Mouse (Mus musculus): ENCODE data around the gene Ptchd1. TPM values are rescaled to one million over a fixed set of nuclear protein-coding genes. Genes with fewer than 3 reads are reported as not detected.

Gene Ptchd1
- 1.9 and 2.6 TPM in 2 replicates for polyA plus RNA-seq (2011; ENCODE audit: insufficient read depth, insufficient read length, low read depth, missing spikeins)

DNA sequence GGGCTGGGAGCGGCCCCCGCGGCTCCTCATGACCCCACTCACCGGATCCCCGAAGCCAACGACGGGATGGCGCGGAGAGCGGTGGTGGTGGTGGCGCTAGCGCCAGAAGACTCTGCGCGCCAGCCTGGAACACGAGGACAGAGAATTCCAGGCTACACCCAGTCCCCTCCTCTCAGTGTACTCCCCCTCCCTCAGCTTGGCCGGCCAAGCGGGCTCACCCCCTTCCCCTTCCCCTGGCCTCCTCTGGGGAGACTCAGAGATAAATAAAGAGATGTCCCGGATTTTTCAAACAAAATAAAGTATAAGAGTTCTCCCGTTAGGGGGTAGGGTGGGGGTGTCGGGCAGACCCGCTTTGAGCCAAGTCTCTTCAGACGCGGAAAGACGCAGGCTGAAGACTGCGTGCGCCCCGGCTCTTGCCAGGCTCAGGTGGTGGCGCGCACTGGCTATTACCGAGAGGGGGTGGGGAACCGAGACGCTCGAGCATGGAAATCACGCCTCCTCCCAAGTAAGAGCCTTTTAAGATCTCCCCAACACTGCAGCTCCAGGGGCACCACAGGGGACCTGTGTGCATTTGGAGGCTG is at the start of gene Ptchd1:
Ptchd1 (minus strand) TSS at position 114 of the 581 bp plus-strand sequence.
- H3K9ac ChIP-seq (ENCODE audit: low read depth, poor library complexity, severe bottlenecking): peak within 1 kb of the TSS; percentile 38; the same call in 1 of the 2 replicates

GRCm38 (mm10) chrX:155657971-155658370 is 34.4 kb upstream of the Ptchd1 start:
- Histone ChIP-seq H3K4me3 (ENCODE audit: low read depth, low read length) (no peak overlapping the region), H3K9ac (ENCODE audit: low read depth, poor library complexity, severe bottlenecking) (no peak overlapping the region), H3K36me3 (ENCODE audit: control insufficient read depth, insufficient read depth, low read length, poor library complexity, severe bottlenecking) (no peaks in the 10 kb centered on the region), H3K9me3 (replicated peaks; ENCODE audit: control insufficient read depth, insufficient read depth, low read length, poor library complexity, severe bottlenecking) (no peaks in the 10 kb centered on the region), H3K4me1 (ENCODE audit: control insufficient read depth, insufficient read depth, low read length) (no peaks in the 10 kb centered on the region), H3K27ac (ENCODE audit: insufficient read depth, low read length) (no peak overlapping the region), H3K27me3 (ENCODE audit: control insufficient read depth, insufficient read depth, low read length, poor library complexity, severe bottlenecking) (no peaks in the 10 kb centered on the region)
- TF ChIP-seq POLR2A (IDR thresholded peaks at IDR 0.05; ENCODE audit: insufficient read depth, low read length) (no peak), CTCF (IDR thresholded peaks at IDR 0.05; ENCODE audit: low read depth, low read length) (no peak), EP300 (IDR thresholded peaks at IDR 0.05; ENCODE audit: insufficient read depth, low read depth, low read length) (no peak)

More for the DNA sequence above, at the start of gene Ptchd1:
- peaks cover 9% of the 10 kb centered on the region; the same call in 1 of the 2 replicates for H3K27me3 ChIP-seq (ENCODE audit: control insufficient read depth, insufficient read depth, low read length, poor library complexity, severe bottlenecking)
- no peaks in the 10 kb centered on the region for H3K4me1 ChIP-seq (ENCODE audit: control insufficient read depth, insufficient read depth, low read length)
- TF ChIP-seq CTCF (IDR thresholded peaks at IDR 0.05; ENCODE audit: low read depth, low read length): no peak
- TF ChIP-seq POLR2A (IDR thresholded peaks at IDR 0.05; ENCODE audit: insufficient read depth, low read length): no peak
- TF ChIP-seq EP300 (IDR thresholded peaks at IDR 0.05; ENCODE audit: insufficient read depth, low read depth, low read length): no peak
- H3K36me3 ChIP-seq (ENCODE audit: control insufficient read depth, insufficient read depth, low read length, poor library complexity, severe bottlenecking): no peaks in the 10 kb centered on the region
- no peak within 1 kb of the TSS for H3K27ac ChIP-seq (ENCODE audit: insufficient read depth, low read length)
- peak within 1 kb of the TSS; percentile 84 for H3K4me3 ChIP-seq (ENCODE audit: low read depth, low read length)
- no peaks in the 10 kb centered on the region for H3K9me3 ChIP-seq (replicated peaks; ENCODE audit: control insufficient read depth, insufficient read depth, low read length, poor library complexity, severe bottlenecking)

DNA sequence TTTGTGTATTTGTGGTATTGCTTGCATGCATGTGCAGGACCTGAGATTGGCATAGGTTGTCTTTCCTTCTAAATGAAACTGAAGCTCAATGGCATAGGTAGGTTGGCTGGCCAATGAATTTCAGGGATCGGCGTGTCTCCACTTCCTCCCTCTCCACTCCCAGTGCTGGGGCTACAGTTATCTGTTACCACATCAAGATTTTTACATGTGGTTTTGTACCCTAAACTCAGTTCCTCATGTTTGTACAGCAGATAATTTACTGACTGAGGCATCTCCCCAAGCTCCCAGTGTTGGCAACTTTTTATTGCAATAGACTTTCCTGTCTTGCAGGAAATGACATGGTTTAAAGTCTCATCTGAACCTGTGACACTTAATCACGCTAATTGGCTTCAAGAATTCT is 22.4 kb upstream of the Ptchd1 start:
- no peak overlapping the region for H3K27ac ChIP-seq (ENCODE audit: insufficient read depth, low read length)
- no peak for TF ChIP-seq EP300 (IDR thresholded peaks at IDR 0.05; ENCODE audit: insufficient read depth, low read depth, low read length)
- no peak for TF ChIP-seq POLR2A (IDR thresholded peaks at IDR 0.05; ENCODE audit: insufficient read depth, low read length)
- TF ChIP-seq CTCF (IDR thresholded peaks at IDR 0.05; ENCODE audit: low read depth, low read length): no peak

DNA sequence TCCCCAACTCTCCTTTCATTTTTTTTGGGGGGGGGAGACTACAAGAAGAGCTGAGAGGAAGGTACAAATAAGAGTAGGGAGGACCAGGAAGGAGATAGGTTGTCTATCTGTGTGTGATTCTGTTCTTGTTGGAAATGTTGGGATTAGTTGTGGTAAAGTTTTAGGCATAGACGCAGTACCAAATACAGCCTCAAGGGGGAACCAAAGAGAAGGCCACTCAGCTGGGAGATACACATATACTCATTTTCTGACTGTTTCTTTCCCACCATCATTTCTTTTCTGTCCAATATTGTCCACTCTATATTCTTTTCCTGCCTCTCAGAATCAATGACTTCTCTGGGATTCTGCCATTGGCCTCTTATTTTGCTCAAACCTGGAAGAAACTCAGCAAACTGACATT is 20.4 kb upstream of the Ptchd1 start:
- no peaks in the 10 kb centered on the region for H3K4me1 ChIP-seq (ENCODE audit: control insufficient read depth, insufficient read depth, low read length)
- no peak overlapping the region for H3K4me3 ChIP-seq (ENCODE audit: low read depth, low read length)
- TF ChIP-seq EP300 (IDR thresholded peaks at IDR 0.05; ENCODE audit: insufficient read depth, low read depth, low read length): no peak
- TF ChIP-seq POLR2A (IDR thresholded peaks at IDR 0.05; ENCODE audit: insufficient read depth, low read length): no peak
- no peak for TF ChIP-seq CTCF (IDR thresholded peaks at IDR 0.05; ENCODE audit: low read depth, low read length)
- H3K36me3 ChIP-seq (ENCODE audit: control insufficient read depth, insufficient read depth, low read length, poor library complexity, severe bottlenecking): no peaks in the 10 kb centered on the region
- no peaks in the 10 kb centered on the region for H3K27me3 ChIP-seq (ENCODE audit: control insufficient read depth, insufficient read depth, low read length, poor library complexity, severe bottlenecking)
- no peak overlapping the region for H3K9ac ChIP-seq (ENCODE audit: low read depth, poor library complexity, severe bottlenecking)
- H3K27ac ChIP-seq (ENCODE audit: insufficient read depth, low read length): no peak overlapping the region
- no peaks in the 10 kb centered on the region for H3K9me3 ChIP-seq (replicated peaks; ENCODE audit: control insufficient read depth, insufficient read depth, low read length, poor library complexity, severe bottlenecking)

More for the DNA sequence above, 22.4 kb upstream of the Ptchd1 start:
- Histone ChIP-seq H3K9me3 (replicated peaks; ENCODE audit: control insufficient read depth, insufficient read depth, low read length, poor library complexity, severe bottlenecking) (no peaks in the 10 kb centered on the region), H3K4me1 (ENCODE audit: control insufficient read depth, insufficient read depth, low read length) (no peaks in the 10 kb centered on the region), H3K9ac (ENCODE audit: low read depth, poor library complexity, severe bottlenecking) (no peak overlapping the region), H3K27me3 (ENCODE audit: control insufficient read depth, insufficient read depth, low read length, poor library complexity, severe bottlenecking) (no peaks in the 10 kb centered on the region), H3K4me3 (ENCODE audit: low read depth, low read length) (no peak overlapping the region), H3K36me3 (ENCODE audit: control insufficient read depth, insufficient read depth, low read length, poor library complexity, severe bottlenecking) (no peaks in the 10 kb centered on the region)

DNA sequence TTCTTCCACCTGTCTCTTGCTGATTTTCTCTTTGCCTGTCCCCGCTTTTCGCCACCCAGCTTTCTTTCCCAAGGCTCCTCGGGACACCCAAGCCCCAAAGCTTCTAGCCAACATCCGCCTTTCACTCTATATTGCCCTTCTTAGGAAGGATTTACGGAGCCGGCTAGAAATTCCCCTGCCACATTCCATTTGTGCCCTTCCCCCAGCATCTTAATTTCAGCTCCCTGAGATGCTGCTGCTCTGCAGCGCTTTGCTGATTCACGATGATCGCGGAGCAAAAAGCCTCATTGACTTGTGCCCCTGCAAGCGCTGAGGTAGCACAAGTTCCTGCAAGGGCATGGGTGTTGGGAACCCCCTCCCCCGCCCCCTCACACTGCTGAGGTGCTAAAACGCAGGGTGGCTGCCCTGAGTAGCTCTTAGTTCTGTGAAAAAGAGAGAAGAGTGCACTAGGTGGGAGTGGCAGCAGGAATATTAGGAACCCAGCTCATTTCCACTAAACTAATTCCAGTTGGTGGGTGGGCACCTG is 2.1 kb upstream of the Ptchd1 start:
- Histone ChIP-seq H3K9me3 (replicated peaks; ENCODE audit: control insufficient read depth, insufficient read depth, low read length, poor library complexity, severe bottlenecking) (no peaks in the 10 kb centered on the region), H3K36me3 (ENCODE audit: control insufficient read depth, insufficient read depth, low read length, poor library complexity, severe bottlenecking) (no peaks in the 10 kb centered on the region), H3K27ac (ENCODE audit: insufficient read depth, low read length) (no peak overlapping the region), H3K4me3 (ENCODE audit: low read depth, low read length) (no peak overlapping the region), H3K9ac (ENCODE audit: low read depth, poor library complexity, severe bottlenecking) (no peak overlapping the region), H3K27me3 (ENCODE audit: control insufficient read depth, insufficient read depth, low read length, poor library complexity, severe bottlenecking) (peaks cover 9% of the 10 kb centered on the region; the same call in 1 of the 2 replicates), H3K4me1 (ENCODE audit: control insufficient read depth, insufficient read depth, low read length) (no peaks in the 10 kb centered on the region)
- TF ChIP-seq POLR2A (IDR thresholded peaks at IDR 0.05; ENCODE audit: insufficient read depth, low read length) (no peak), CTCF (IDR thresholded peaks at IDR 0.05; ENCODE audit: low read depth, low read length) (no peak)

GRCm38 (mm10) chrX:155624895-155625294 is 1.3 kb upstream of the Ptchd1 start:
- Histone ChIP-seq H3K9me3 (replicated peaks; ENCODE audit: control insufficient read depth, insufficient read depth, low read length, poor library complexity, severe bottlenecking) (no peaks in the 10 kb centered on the region), H3K27ac (ENCODE audit: insufficient read depth, low read length) (no peak overlapping the region), H3K9ac (ENCODE audit: low read depth, poor library complexity, severe bottlenecking) (no peak overlapping the region), H3K36me3 (ENCODE audit: control insufficient read depth, insufficient read depth, low read length, poor library complexity, severe bottlenecking) (no peaks in the 10 kb centered on the region), H3K27me3 (ENCODE audit: control insufficient read depth, insufficient read depth, low read length, poor library complexity, severe bottlenecking) (peaks cover 9% of the 10 kb centered on the region; the same call in 1 of the 2 replicates), H3K4me1 (ENCODE audit: control insufficient read depth, insufficient read depth, low read length) (no peaks in the 10 kb centered on the region), H3K4me3 (ENCODE audit: low read depth, low read length) (peak overlapping the region; percentile 52; the same call in 1 of the 2 replicates)
- TF ChIP-seq EP300 (IDR thresholded peaks at IDR 0.05; ENCODE audit: insufficient read depth, low read depth, low read length) (no peak), CTCF (IDR thresholded peaks at IDR 0.05; ENCODE audit: low read depth, low read length) (no peak), POLR2A (IDR thresholded peaks at IDR 0.05; ENCODE audit: insufficient read depth, low read length) (no peak)

Measured in ES-Bruce4 (cell line).